Mouse (Mus musculus) kidney, postnatal 4 days (tissue): ENCODE results near the gene Trmt10c.
A peak's percentile ranks its signal among the peaks of the same experiment; 100 is the strongest.
"Not testable (repeated sequence)": the region's sequence is repeated elsewhere in the genome, so short reads cannot be mapped to it uniquely, and the experiment has no call there.

ENCODE experiments used
- DNase-seq, 2 experiments: peaks; one replicate each; pipeline ENCODE4 v3.0.0; 2021; ENCODE audit warnings: mixed read lengths in 2 of 2

Gene Trmt10c

GRCm38 (mm10) chr16:56037138-56038010 is at the start of gene Trmt10c:
Gene Trmt10c, minus strand, starts transcription at chr16:56037819.
- DNase-seq, result peak; percentile 97 to 98

DNA sequence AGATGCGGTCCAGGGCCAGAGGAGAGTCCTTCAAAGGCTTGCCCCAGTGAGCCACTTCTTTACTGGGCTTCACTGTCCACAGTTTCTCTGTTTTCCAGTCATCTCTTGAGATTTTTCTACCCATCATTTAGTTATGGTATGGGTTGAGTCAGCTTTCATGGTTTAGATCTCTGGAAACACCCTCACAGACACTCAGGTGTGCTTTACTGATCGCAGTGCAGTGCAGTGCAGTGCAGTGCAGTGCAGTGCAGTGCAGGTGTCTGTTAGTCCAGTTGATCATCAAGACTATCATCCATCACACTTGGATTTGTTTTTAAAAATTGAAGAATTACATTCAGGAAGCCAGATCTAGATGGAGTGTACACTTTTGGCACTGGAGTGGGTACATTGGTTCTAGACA is 48.7 kb upstream of the Trmt10c start:
- no peak for DNase-seq

- no peak for DNase-seq
Measured at GRCm38 (mm10) chr16:56081691-56082090, 44.1 kb upstream of the Trmt10c start.

- no peak for DNase-seq
Measured at GRCm38 (mm10) chr16:56079419-56079818, 41.8 kb upstream of the Trmt10c start.

GRCm38 (mm10) chr16:56076121-56076869 is 38.7 kb upstream of the Trmt10c start:
- peak in 1 of 2 experiments; percentile 9 for DNase-seq

DNA sequence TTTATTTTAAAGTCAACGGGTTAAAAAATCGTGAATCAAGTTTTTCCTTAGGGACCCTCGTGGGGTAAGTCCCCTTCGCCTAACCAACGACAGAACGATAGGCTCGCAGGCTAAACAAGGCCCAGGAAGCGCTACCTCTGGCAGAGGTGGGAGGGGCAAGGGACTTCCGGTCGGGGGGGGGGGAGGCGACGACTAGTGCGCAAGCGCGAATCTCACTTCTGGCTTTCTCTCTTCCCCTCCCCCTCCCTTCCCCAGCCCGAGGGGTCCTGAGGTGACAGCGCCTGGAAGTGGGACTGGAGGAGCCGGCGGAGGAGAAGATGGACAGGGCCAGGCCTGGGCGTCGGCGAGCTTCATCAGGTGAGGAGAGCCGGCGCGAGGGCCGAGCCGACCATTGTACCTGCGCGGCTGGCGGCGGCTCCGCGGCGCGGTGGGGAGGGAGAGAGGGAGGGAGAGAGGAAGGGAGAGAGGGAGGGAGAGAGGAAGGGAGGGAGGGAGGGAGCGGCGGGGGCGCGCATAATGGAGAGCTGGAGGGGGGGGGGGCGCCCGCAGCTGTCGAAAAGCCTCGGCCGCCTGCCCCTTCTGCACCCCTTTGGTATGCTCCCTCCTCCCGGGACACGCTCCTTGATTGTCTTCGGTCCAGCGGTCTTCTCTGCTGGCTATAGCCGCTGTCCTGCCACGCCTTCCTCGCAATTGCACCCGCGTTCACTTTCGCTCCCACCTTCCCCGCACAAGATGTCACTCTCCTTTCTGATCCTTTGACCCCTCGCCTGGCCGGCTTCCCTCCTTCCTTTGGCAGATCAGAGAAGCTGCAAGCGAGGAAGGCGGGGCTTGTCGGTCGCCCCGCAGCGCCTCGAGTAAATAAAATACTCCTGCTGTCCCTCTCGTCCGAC is 37.8 kb upstream of the Trmt10c start:
- peak; percentile 86 to 92 for DNase-seq

DNA sequence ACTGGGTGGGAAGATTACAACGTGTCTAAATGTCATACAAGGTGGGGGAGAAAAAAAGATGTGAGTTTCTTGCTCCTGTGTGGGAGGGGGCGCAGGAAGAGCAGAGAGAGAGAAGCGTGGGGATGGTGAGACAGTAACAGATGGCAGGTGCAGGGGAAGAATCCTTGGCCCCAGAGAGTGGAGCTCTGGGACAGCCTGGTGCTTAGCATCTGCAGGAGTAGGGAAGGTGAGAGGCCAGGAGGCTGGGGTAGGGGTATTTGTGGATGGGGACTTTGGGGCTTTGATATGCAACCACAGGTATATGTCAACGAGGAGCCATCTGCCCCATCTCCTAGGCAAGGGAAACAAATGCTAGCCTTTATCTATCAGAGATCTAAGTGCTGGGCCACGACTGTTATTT is 36.9 kb upstream of the Trmt10c start:
- peak in 1 of 2 experiments; percentile 7 for DNase-seq

GRCm38 (mm10) chr16:56074122-56074521 is 36.5 kb upstream of the Trmt10c start:
- DNase-seq, result no peak

DNA sequence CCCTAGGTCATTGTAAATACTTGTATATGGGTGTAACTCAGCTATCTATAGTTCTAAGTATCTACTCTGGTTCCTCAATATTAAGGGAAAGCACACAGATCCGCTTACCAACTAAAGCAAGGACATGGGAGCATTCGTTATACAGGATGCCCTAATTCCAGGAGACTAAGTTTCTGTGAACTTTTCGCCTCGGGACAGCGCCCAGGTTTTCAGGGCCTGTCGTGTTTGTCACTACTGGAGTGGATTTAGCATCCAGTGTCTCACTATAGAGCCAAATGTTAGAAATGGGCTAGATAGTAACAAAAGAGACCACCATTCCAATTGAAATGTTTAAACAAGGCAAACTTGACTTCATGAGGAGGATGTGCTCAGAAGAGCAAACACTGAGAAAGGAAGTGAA is 35.5 kb upstream of the Trmt10c start:
- not testable (repeated sequence) for DNase-seq

- no peak for DNase-seq
Measured at GRCm38 (mm10) chr16:56072533-56072932, 34.9 kb upstream of the Trmt10c start.

DNA sequence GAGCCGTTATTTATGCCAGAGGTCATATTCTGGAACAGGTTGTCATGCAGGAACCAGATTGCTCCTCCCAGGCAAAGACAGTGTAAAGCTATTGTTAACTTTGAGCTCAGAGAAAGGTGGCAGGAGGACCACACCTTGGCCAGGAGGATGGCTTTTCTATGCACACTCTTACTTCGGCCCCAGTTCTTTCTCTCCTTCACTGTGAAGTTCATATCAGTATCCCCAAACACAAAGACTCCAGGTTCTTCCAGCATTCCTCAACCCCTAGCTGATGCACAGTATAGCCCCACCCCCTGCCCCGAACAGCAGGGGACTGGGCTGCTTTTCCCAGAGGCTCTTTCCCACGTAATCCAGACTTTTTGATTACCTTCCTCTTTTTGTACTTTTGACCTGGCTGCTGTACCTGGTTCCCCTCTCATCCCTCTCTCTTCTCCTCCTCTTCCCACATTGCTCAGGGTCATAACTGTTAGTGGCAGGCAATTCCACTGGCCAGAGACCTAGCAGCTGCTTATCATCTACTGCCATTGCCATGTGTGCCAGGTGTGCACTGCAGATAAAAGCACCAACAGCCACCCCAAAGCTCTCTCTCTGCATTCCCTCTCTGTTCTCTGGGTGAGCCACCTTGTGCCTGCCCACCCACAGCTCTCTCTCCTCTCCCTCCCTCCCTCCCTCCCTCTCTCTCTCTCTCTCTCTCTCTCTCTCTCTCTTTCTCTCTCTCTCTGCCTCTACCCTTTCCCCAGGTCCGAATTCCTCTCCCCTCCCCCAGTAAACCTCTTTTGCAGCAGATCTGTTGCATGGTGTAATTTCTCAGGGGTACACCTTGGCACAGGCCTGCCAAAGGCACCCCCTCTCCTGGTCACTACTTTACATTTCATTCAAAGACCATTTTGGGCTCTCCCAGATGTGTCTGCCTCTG is 34.0 kb upstream of the Trmt10c start:
- DNase-seq, result no peak

DNA sequence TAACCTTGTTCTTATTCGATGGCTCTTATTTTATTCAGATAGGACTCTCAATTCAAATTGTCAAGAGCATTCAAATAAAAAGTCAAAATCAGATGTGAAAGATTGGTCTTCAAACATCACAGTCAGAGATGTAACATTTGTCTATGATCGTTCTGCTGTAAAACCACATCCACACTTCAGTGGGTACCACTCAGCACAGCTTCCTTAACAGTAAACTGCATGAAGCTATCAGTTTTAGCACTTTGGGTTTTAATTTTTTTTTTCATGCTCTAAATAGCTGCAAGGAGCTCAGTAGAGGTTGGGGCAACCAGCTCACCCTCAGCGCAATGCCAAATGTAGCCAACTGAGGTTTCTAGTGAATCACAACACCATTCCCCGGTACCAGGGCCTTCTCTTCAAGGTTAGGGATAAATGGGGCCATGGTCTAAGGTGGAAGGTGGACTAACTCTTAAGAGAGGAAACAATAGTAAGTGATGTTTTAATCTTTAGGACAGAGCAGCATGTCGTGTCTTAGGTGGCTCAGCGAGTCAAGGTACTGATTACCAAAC is 31.0 kb upstream of the Trmt10c start:
- no peak for DNase-seq

- no peak for DNase-seq
Measured at GRCm38 (mm10) chr16:56066113-56066512, 28.5 kb upstream of the Trmt10c start.

GRCm38 (mm10) chr16:56064334-56064990 is 26.8 kb upstream of the Trmt10c start:
- peak; percentile 62 to 75 for DNase-seq

GRCm38 (mm10) chr16:56062981-56063380 is 25.4 kb upstream of the Trmt10c start:
- no peak for DNase-seq

GRCm38 (mm10) chr16:56061995-56062594 is 24.5 kb upstream of the Trmt10c start:
- DNase-seq, result no peak

DNA sequence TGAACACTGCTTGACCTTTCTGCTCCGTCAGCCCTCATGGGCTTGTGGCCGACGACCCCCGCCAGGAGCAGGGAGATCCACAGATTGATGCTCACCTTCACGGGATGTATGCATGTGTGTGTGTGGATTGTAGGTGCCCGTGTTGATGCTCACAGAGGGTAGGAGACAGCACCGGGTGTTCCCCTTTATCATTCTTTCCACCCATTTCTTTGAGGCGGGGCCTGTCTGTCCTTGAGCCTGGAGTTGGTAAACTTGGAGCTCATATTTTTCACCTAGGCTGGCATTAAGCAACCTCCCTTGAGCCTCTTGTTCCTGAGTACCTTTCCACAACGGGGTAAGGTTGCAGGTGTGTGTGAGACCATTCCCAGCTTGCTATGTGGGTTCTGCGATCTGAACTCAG is 20.5 kb upstream of the Trmt10c start:
- DNase-seq, result no peak

DNA sequence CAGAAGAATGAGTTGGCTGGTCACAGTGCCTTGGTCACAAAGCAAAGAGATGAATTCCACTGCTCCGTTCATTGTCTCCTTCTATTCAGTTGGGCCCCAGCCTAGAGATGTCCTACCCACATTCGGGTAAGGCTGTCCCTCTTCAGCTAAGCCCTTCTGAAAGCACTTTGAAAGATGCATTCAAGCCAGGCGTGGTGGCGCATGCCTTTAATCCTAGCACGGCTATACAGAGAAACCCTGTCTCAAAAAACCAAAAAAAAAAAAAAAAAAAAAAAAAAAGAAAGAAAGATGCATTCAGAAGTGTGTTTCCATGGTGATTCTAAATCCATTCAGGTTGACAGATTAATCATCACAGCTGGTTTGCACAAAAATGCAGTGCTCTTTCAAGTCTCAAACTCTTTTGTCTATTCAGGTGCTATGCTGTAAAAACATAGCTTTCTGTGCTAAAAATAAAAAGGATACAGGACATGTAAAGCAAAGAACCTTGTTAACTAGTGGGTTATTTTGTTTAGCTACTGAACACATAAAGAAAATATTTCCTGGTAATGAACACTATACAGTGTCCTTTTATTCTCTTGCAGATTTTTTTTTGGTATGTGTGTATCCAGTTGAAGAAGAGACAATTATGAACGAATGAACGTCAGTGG is 19.4 kb upstream of the Trmt10c start:
- DNase-seq, result no peak

DNA sequence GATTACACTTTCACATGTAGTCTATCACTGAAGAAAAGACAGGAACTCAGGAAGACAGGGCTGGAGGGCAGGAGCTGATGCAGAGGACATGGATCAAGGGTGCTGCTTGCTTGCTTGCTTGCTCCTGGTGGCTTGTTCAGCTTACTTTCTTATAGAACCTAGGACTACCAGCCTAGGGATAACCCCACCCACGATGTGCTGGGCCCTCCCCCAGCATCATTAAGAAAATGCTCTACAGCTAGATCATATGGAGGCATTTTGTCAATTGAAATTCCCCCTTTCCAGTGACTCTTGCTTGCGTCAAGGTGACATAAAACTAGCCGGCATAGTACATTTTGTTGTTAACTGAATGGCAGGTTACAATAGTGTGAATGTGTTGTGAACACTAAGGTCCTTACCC is 18.3 kb upstream of the Trmt10c start:
- DNase-seq, result no peak

DNA sequence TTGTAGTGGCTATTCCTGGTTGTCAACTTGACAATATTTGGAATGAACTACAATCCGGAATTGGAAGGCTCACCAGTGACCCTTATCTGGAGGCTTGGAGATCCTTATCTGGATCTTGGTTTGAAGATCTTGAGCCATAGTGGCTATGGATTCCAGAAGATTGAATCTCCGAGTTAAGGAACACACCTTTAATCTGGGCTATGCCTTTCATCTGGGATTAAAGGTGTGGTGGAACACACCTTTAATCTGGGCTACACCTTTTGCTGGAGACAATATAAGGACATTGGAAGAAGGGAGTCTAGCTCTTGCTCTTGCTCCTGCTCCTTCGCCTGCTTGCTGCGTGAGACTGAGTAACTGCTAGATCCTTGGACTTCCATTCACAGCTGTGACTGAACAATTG is 10.4 kb upstream of the Trmt10c start, which contains the start of gene Senp7:
Gene Senp7 (plus strand): TSS at position 301 of the 400 bp plus-strand sequence.
- DNase-seq, result not testable (repeated sequence)
